Mouse (Mus musculus): ENCODE results near the gene Srebf1. TPM values are rescaled to one million over a fixed set of nuclear protein-coding genes. Genes with fewer than 3 reads are reported as not detected.

The Srebf1 gene
- total and polyA plus RNA-seq, 3 experiments = 69.8 to 126 (median 120) TPM

GRCm38 (mm10) chr11:60185396-60186231, 36.8 kb downstream of the Srebf1 start:
- dilution Hi-C loops (cut with MboI; ENCODE audit: extremely low pct_ligation_motif_present, extremely low pct_unique_long_range_greater_than_20kb, low sequenced_read_pairs) = no loop called here
- no peak overlapping the region for H3K4me2 ChIP-seq (ENCODE audit: insufficient read depth, low read depth, poor library complexity, severe bottlenecking)
- H3K79me2 ChIP-seq (replicated peaks; ENCODE audit: control insufficient read depth, extremely low read depth, insufficient read depth, poor library complexity, severe bottlenecking) = no peaks in the 10 kb centered on the region
- H3K4me1 ChIP-seq (ENCODE audit: control insufficient read depth in 1 of 2, insufficient read depth in 2 of 2) = peaks cover 42 to 75% of the 10 kb centered on the region in 2 experiments
- H3K27ac ChIP-seq (ENCODE audit: insufficient read depth, low read depth) = no peak overlapping the region
- TF ChIP-seq EP300 (IDR thresholded peaks at IDR 0.05; ENCODE audit: low read length) = no peak
- no peak for TF ChIP-seq MYC (IDR thresholded peaks at IDR 0.05; ENCODE audit: low read depth, low read length)
- TF ChIP-seq E2F4 (IDR thresholded peaks at IDR 0.05; ENCODE audit: insufficient replicate concordance, low read depth, low read length) = no peak
- no peak for TF ChIP-seq MAX (IDR thresholded peaks at IDR 0.05; ENCODE audit: low read length)
- TF ChIP-seq RAD21 (IDR thresholded peaks at IDR 0.05; ENCODE audit: low read depth, low read length) = no peak
- no peak for TF ChIP-seq MXI1 (IDR thresholded peaks at IDR 0.05; ENCODE audit: low read depth, low read length)
- no peak for TF ChIP-seq ETS1 (conservative IDR thresholded peaks at IDR 0.05; ENCODE audit: low read depth, low read length)
- TF ChIP-seq MAFK (IDR thresholded peaks at IDR 0.05; ENCODE audit: insufficient replicate concordance, low read length) = no peak
- no peak for TF ChIP-seq ZC3H11A (IDR thresholded peaks at IDR 0.05; ENCODE audit: low read depth, low read length)
- TF ChIP-seq CTCF (conservative IDR thresholded peaks at IDR 0.05 in 1 of 2, IDR thresholded peaks at IDR 0.05 in 1 of 2; ENCODE audit: low read depth in 2 of 2, low read length in 2 of 2) = no peak
- no peak for TF ChIP-seq PAX5 (IDR thresholded peaks at IDR 0.05; ENCODE audit: low read length)
- no peak for TF ChIP-seq SMC3 (IDR thresholded peaks at IDR 0.05; ENCODE audit: low read depth, low read length)
- TF ChIP-seq TBP (conservative IDR thresholded peaks at IDR 0.05; ENCODE audit: low read depth, low read length) = no peak
- peaks cover 33 to 46% of the 10 kb centered on the region in 2 experiments for H3K36me3 ChIP-seq (replicated peaks in 1 of 2; ENCODE audit: control insufficient read depth in 1 of 2, insufficient read depth in 1 of 2, low read length in 1 of 2)
- in situ Hi-C loops (cut with MboI; ENCODE audit: low pct_ligation_motif_present, low pct_unique_long_range_greater_than_20kb, low sequenced_read_pairs) = loop anchor here (5.0 kb wide), 1 partner anchor 78 kb away; the partner anchor contains the start of gene Rai1
- no peak overlapping the region for H3K9ac ChIP-seq (ENCODE audit: insufficient read depth, low read depth)
- no peak overlapping the region for H3K4me3 ChIP-seq (replicated peaks in 1 of 3; ENCODE audit: low read depth in 2 of 3, low read length in 2 of 3, poor library complexity in 1 of 3)
- H3K27me3 ChIP-seq (replicated peaks) = no peaks in the 10 kb centered on the region
- peak; percentile 83 for DNase-seq (ENCODE audit: extremely low read depth)
- H3K9me3 ChIP-seq (replicated peaks; ENCODE audit: low read length) = no peaks in the 10 kb centered on the region

GRCm38 (mm10) chr11:60184346-60185325, 37.7 kb downstream of the Srebf1 start:
- DNase-seq (ENCODE audit: extremely low read depth) = peak; percentile 92
- H3K27ac ChIP-seq (ENCODE audit: insufficient read depth, low read depth) = no peak overlapping the region
- TF ChIP-seq E2F4 (IDR thresholded peaks at IDR 0.05; ENCODE audit: insufficient replicate concordance, low read depth, low read length) (no peak), SIN3A (IDR thresholded peaks at IDR 0.05; ENCODE audit: low read length) (peak; percentile 16; the same call in 1 of the 2 replicates)
- H3K9me3 ChIP-seq (replicated peaks; ENCODE audit: low read length) = no peaks in the 10 kb centered on the region
- no peak overlapping the region for H3K4me3 ChIP-seq (replicated peaks in 1 of 3; ENCODE audit: low read depth in 2 of 3, low read length in 2 of 3, poor library complexity in 1 of 3)
- dilution Hi-C loops (cut with MboI; ENCODE audit: extremely low pct_ligation_motif_present, extremely low pct_unique_long_range_greater_than_20kb, low sequenced_read_pairs) (no loop called here), in situ Hi-C loops (cut with MboI; ENCODE audit: low pct_ligation_motif_present, low pct_unique_long_range_greater_than_20kb, low sequenced_read_pairs) (loop anchor here (5.0 kb wide), 2 partner anchors 57 to 77 kb away; partner anchors contain the start of gene Rai1)
- H3K4me1 ChIP-seq (ENCODE audit: control insufficient read depth in 1 of 2, insufficient read depth in 2 of 2) = peaks cover 34 to 65% of the 10 kb centered on the region in 2 experiments
- no peaks in the 10 kb centered on the region for H3K79me2 ChIP-seq (replicated peaks; ENCODE audit: control insufficient read depth, extremely low read depth, insufficient read depth, poor library complexity, severe bottlenecking)
- no peaks in the 10 kb centered on the region for H3K27me3 ChIP-seq (replicated peaks)
- H3K36me3 ChIP-seq (replicated peaks in 1 of 2; ENCODE audit: control insufficient read depth in 1 of 2, insufficient read depth in 1 of 2, low read length in 1 of 2) = peaks cover 33 to 46% of the 10 kb centered on the region in 2 experiments
- H3K9ac ChIP-seq (ENCODE audit: insufficient read depth, low read depth) = no peak overlapping the region
- H3K4me2 ChIP-seq (ENCODE audit: insufficient read depth, low read depth, poor library complexity, severe bottlenecking) = no peak overlapping the region

Measured in CH12.LX (cell line).